Mouse (Mus musculus) brown adipose tissue, adult 24 weeks (tissue): ENCODE measurements at regions not wholly inside any gene's neighbourhood (a gene's known extent, or its start where the extent isn't known, plus 50 kb on each side); places are given as distances from the start of the nearest gene placed in this dataset.
A peak's percentile ranks its signal among the peaks of the same experiment; 100 is the strongest.
"Not testable (repeated sequence)": the region's sequence is repeated elsewhere in the genome, so short reads cannot be mapped to it uniquely, and the experiment has no call there.

Source experiments
- H3K27ac ChIP-seq: fragments of 200-500 bp; replicated peaks from 2 replicates; pipeline ENCODE4 v1.5.1; 2012; ENCODE audit warnings: low read depth, mild to moderate bottlenecking, low read length
- H3K4me1 ChIP-seq: fragments of 200-500 bp; 2 replicates; pipeline ENCODE4 v1.6.1; 2012; ENCODE audit warnings: low read length, mixed read lengths; ENCODE audit not compliant: control insufficient read depth, insufficient read depth, insufficient read length
- H3K4me3 ChIP-seq: fragments of 200-500 bp; 2 replicates; pipeline ENCODE4 v1.5.1; 2012; ENCODE audit warnings: low read depth, mild to moderate bottlenecking, low read length, moderate library complexity; ENCODE audit not compliant: insufficient read depth

GRCm38 (mm10) chr2:63706643-63707042, 391.2 kb downstream of the Fign start:
- no peak overlapping the region for H3K27ac ChIP-seq
- no peaks in the 10 kb centered on the region for H3K4me1 ChIP-seq
- no peak overlapping the region for H3K4me3 ChIP-seq

GRCm38 (mm10) chr2:63706183-63706582, 391.7 kb downstream of the Fign start:
- Histone ChIP-seq H3K4me3 (no peak overlapping the region), H3K4me1 (no peaks in the 10 kb centered on the region), H3K27ac (no peak overlapping the region)

GRCm38 (mm10) chr2:63702333-63703096, 395.3 kb downstream of the Fign start:
- no peak overlapping the region for H3K27ac ChIP-seq
- peak overlapping the region; percentile 37 for H3K4me3 ChIP-seq
- H3K4me1 ChIP-seq: no peaks in the 10 kb centered on the region

GRCm38 (mm10) chr2:63701861-63702260, 396.0 kb downstream of the Fign start:
- no peak overlapping the region for H3K4me3 ChIP-seq
- no peak overlapping the region for H3K27ac ChIP-seq
- H3K4me1 ChIP-seq: no peaks in the 10 kb centered on the region

- Histone ChIP-seq H3K4me1 (no peaks in the 10 kb centered on the region), H3K27ac (no peak overlapping the region), H3K4me3 (no peak overlapping the region)
Measured at GRCm38 (mm10) chr2:63700255-63700654, 397.6 kb downstream of the Fign start.

GRCm38 (mm10) chr2:63669700-63670099, 428.1 kb downstream of the Fign start:
- Histone ChIP-seq H3K4me1 (no peaks in the 10 kb centered on the region), H3K4me3 (no peak overlapping the region), H3K27ac (no peak overlapping the region)

- no peaks in the 10 kb centered on the region for H3K4me1 ChIP-seq
- H3K4me3 ChIP-seq: no peak overlapping the region
- H3K27ac ChIP-seq: no peak overlapping the region
Measured at GRCm38 (mm10) chr2:63668784-63669183, 429.1 kb downstream of the Fign start.

GRCm38 (mm10) chr2:63659947-63660346, 437.9 kb downstream of the Fign start:
- not testable (repeated sequence) for H3K4me3 ChIP-seq, H3K4me1 ChIP-seq, H3K27ac ChIP-seq
